15 mouse cellular contexts compared by ENCODE assay signal in the genomic region with DNA sequence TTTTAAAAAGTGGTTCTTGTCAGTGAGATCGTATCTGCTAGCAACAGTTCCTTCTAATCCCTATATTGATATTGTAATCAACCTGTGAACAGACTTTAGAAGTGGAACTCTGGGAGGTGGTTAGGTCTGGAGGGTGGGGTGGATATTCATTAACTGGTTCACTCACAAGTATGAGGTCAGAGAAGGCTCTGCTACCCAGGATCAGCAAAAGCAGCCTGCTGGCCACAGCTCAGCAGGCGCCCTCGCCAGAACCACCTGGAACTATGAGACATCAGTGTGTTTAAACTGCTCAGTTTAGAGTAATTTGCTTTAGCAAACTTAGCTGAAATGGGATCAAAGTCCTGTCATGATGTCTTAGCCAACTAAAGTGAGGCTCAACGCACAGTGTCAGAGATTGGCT. TPM values are rescaled to one million over a fixed set of nuclear protein-coding genes. Genes with fewer than 3 reads are reported as not detected.
DNase-seq lines count a peak whose midpoint lies in the region; ATAC-seq and TF ChIP-seq lines count a peak whose summit lies in the region.
"Had no signal": no experiment of that assay in that cellular context is flagged by ENCODE, and none has a peak within 500 bp of the region (broad histone marks: within the 10 kb centered on the region; RNA-seq: fewer than 3 reads in every experiment).

No protein-coding gene starts in this region.

- intact Hi-C loops in heart, adult 2 months (cut with DNase I) = no loop called here

- no peak for TF ChIP-seq POLR2A in heart, adult 2 months (IDR thresholded peaks at IDR 0.05; ENCODE audit: insufficient read depth, low read depth, low read length)
- no peak for TF ChIP-seq POLR2A in lung, adult 2 months (IDR thresholded peaks at IDR 0.05; ENCODE audit: borderline replicate concordance, extremely low read depth, low read depth, low read length)

- H3K4me1 ChIP-seq in heart, embryonic 10.5 days = peaks cover 42% of the 10 kb centered on the region
- peaks cover 6% of the 10 kb centered on the region for H3K4me1 ChIP-seq in heart, adult 2 months (ENCODE audit: control insufficient read depth, insufficient read depth, low read length)
- H3K4me1 ChIP-seq in lung, embryonic 14.5 days (ENCODE audit: insufficient read depth) = peaks cover 21% of the 10 kb centered on the region; the same call in 1 of the 2 replicates
- no peaks in the 10 kb centered on the region for H3K4me1 ChIP-seq in lung, adult 2 months (ENCODE audit: control insufficient read depth, insufficient read depth, low read length)

- H3K9me3 ChIP-seq in heart, embryonic 10.5 days = no peaks in the 10 kb centered on the region
- no peaks in the 10 kb centered on the region for H3K9me3 ChIP-seq in lung, embryonic 14.5 days (ENCODE audit: low read depth, low read length)

- H3K4me2 ChIP-seq in lung, embryonic 14.5 days = no peak overlapping the region

- no peak for TF ChIP-seq EP300 in heart, adult 2 months (IDR thresholded peaks at IDR 0.05; ENCODE audit: insufficient read depth, low read depth, low read length)

- H3K9ac ChIP-seq in heart, adult 2 months (ENCODE audit: low read depth, low read length) = no peak overlapping the region
- no peak overlapping the region for H3K9ac ChIP-seq in lung, embryonic 14.5 days

- peak overlapping the region; percentile 62; the same call in 1 of the 2 replicates for H3K27ac ChIP-seq in heart, embryonic 10.5 days
- H3K27ac ChIP-seq in heart, adult 2 months = no peak overlapping the region
- peak overlapping the region; percentile 8; the same call in 1 of the 2 replicates for H3K27ac ChIP-seq in lung, embryonic 14.5 days (ENCODE audit: low read depth)

- DNase-seq in heart, embryonic 10.5 days (ENCODE audit: low spot score) = no peak
- DNase-seq in heart, adult 2 months = no peak
- no peak for DNase-seq in lung, embryonic 14.5 days
- no peak for DNase-seq in lung, adult 2 months
- DNase-seq in kidney, postnatal 25 days = peak; percentile 36 to 71
- DNase-seq in gastrocnemius, postnatal 25 days = no peak
- no peak for DNase-seq in gastrocnemius, adult 8-10 months (ENCODE audit: low spot score in 2 of 2)
- DNase-seq: adrenal gland, adult 2 months; cerebellum, adult 8-10 months; embryo, embryonic 11 days; heart, postnatal 36 days; lung, adult 18-20 months had no signal

- WGBS in heart, embryonic 10.5 days = 58% methylated on average over 4 of the region's 4 CpGs
- 65% methylated on average over 4 of the region's 4 CpGs for WGBS in heart, adult 2 months
- WGBS in lung, embryonic 14.5 days = 36% methylated on average over 4 of the region's 4 CpGs
- 54% methylated on average over 4 of the region's 4 CpGs for WGBS in lung, adult 2 months

- TF ChIP-seq CTCF in heart, adult 2 months (IDR thresholded peaks at IDR 0.05) = no peak
- no peak for TF ChIP-seq CTCF in lung, embryonic 14.5 days (IDR thresholded peaks at IDR 0.05; ENCODE audit: low read depth)
- no peak for TF ChIP-seq CTCF in lung, adult 2 months (IDR thresholded peaks at IDR 0.05; ENCODE audit: insufficient read depth, low read length)

- peaks cover 7% of the 10 kb centered on the region; the same call in 1 of the 2 replicates for H3K27me3 ChIP-seq in heart, embryonic 10.5 days (ENCODE audit: insufficient read depth, poor library complexity, severe bottlenecking)
- H3K27me3 ChIP-seq in heart, adult 2 months (ENCODE audit: control insufficient read depth, insufficient read depth, low read length) = no peaks in the 10 kb centered on the region
- no peaks in the 10 kb centered on the region for H3K27me3 ChIP-seq in lung, embryonic 14.5 days (ENCODE audit: insufficient read depth, low read length)

- no peak for ATAC-seq in lung, embryonic 14.5 days (ENCODE audit: insufficient read depth)
- no peak for ATAC-seq in erythroid progenitor cell, adult 5-6 weeks (replicated peaks; ENCODE audit: low FRiP score, poor library complexity, severe bottlenecking)

- no peaks in the 10 kb centered on the region for H3K36me3 ChIP-seq in heart, embryonic 10.5 days
- H3K36me3 ChIP-seq in heart, adult 2 months (ENCODE audit: control insufficient read depth, insufficient read depth, low read length) = no peaks in the 10 kb centered on the region
- no peaks in the 10 kb centered on the region for H3K36me3 ChIP-seq in lung, embryonic 14.5 days (ENCODE audit: insufficient read depth)

- H3K79me2 ChIP-seq in heart, adult 2 months (replicated peaks; ENCODE audit: control insufficient read depth, insufficient read depth, low read length) = no peaks in the 10 kb centered on the region

- no peak overlapping the region for H3K4me3 ChIP-seq in heart, embryonic 10.5 days
- H3K4me3 ChIP-seq in heart, adult 2 months = no peak overlapping the region
- no peak overlapping the region for H3K4me3 ChIP-seq in lung, embryonic 14.5 days (ENCODE audit: low read depth, low read length)
- H3K4me3 ChIP-seq in lung, adult 2 months (replicated peaks; ENCODE audit: extremely low read depth, low read depth, low read length) = no peak overlapping the region
- H3K4me3 ChIP-seq: megakaryocyte, embryonic 14.5 days had no signal

RNA-seq across cellular contexts. Expression of gene Rfx8, which starts 25.6 kb away (rescaled TPM):
- polyA plus RNA-seq in heart, embryonic 10.5 days (2016; fragmentation: Nextera tagmentation; extraction: Ambion mirVana) = 0.73 and 1.4 TPM in 2 replicates
- total RNA-seq in heart, adult 2 months (2021) = under 1 TPM; 0.20 to 0.26 TPM
- polyA plus RNA-seq in heart, adult 2 months (2012; rRNA removed) = 0.35 and 0.47 TPM in 2 replicates
- polyA plus RNA-seq in lung, embryonic 14.5 days (2014; fragmentation: Nextera tagmentation; extraction: Ambion mirVana) = 0.24 and 0.27 TPM in 2 replicates
- polyA plus RNA-seq in lung, adult 2 months (2012; rRNA removed) = 0.14 and 0.24 TPM in 2 replicates
- under 1 TPM in 1 of 2 experiments, not detected in 1; 0.18 TPM for total RNA-seq in gastrocnemius, postnatal 25 days (2021)
- not detected in 2 replicates for total RNA-seq in erythroid progenitor cell, adult 5-6 weeks (2015; ENCODE audit: low replicate concordance)
- total RNA-seq in erythroid progenitor cell, adult 5-6 weeks (2017; ENCODE audit: low replicate concordance) = not detected in 2 replicates
- not detected for total RNA-seq in gastrocnemius, adult 8-10 months (2022)
- total RNA-seq: adrenal gland, adult 2 months; neutrophil, adult 5-6 weeks had no signal

RNA-seq across cellular contexts. Expression of gene Creg2, which starts 43.9 kb away (rescaled TPM):
- polyA plus RNA-seq in heart, embryonic 10.5 days (2016; fragmentation: Nextera tagmentation; extraction: Ambion mirVana) = 0.04 and 0.06 TPM in 2 replicates
- total RNA-seq in heart, adult 2 months (2021) = under 1 TPM in 1 of 2 experiments, not detected in 1; 0.05 TPM
- polyA plus RNA-seq in heart, adult 2 months (2012; rRNA removed) = 0.06 TPM in 1 of 2 replicates, not detected in the other
- 0.05 TPM in 1 of 2 replicates, not detected in the other for polyA plus RNA-seq in lung, embryonic 14.5 days (2014; fragmentation: Nextera tagmentation; extraction: Ambion mirVana)
- polyA plus RNA-seq in lung, adult 2 months (2012; rRNA removed) = 0.07 and 0.14 TPM in 2 replicates
- under 1 TPM in 1 of 2 experiments, not detected in 1; 0.05 TPM for total RNA-seq in gastrocnemius, postnatal 25 days (2021)
- not detected in 2 replicates for total RNA-seq in erythroid progenitor cell, adult 5-6 weeks (2015; ENCODE audit: low replicate concordance)
- total RNA-seq in erythroid progenitor cell, adult 5-6 weeks (2017; ENCODE audit: low replicate concordance) = not detected in 2 replicates
- under 1 TPM; 0.05 to 0.09 (median 0.05) TPM for total RNA-seq in gastrocnemius, adult 8-10 months (2022)
- total RNA-seq: heart, postnatal 36 days had no signal

Comparison
In these comparisons a context has a peak if more than half of its experiments do, and no peak if none do; other contexts are left out.
1. DNase-seq: peak in kidney, postnatal 25 days (2 of 2); none in heart, embryonic 10.5 days (single experiment), heart, adult 2 months (0 of 2), lung, embryonic 14.5 days (single experiment), lung, adult 2 months (single experiment), gastrocnemius, postnatal 25 days (single experiment) and gastrocnemius, adult 8-10 months (0 of 2).